Mouse (Mus musculus): ENCODE data around the gene Ccnk.

DNA sequence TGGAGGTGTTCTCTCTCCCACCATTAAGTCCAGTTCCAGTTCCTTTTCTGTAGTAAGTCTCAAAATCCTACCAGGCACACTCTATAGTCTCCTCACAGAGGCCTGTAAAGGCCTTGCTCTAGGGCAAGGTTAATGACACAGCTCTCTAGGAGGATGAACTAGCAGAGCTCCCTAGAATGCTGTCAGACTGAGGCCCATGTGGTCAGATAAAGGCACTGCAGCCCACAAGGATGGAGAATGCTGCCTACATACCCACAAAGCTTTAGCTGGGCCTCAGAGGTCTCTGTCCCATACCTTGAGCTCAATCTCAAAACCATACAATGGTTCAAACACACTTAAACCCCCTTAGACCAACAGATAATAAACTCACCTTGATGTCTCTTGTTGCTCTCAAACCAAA, 19.5 kb upstream of the Ccnk start:
- TF ChIP-seq USF1 (IDR thresholded peaks at IDR 0.05; ENCODE audit: low read depth) (no peak), MAX (IDR thresholded peaks at IDR 0.05; ENCODE audit: low read depth) (no peak), POLR2A (IDR thresholded peaks at IDR 0.05; ENCODE audit: insufficient read length, low read depth) (no peak), TCF12 (IDR thresholded peaks at IDR 0.05; ENCODE audit: insufficient read depth, poor library complexity, severe bottlenecking) (no peak), E2F4 (IDR thresholded peaks at IDR 0.05; ENCODE audit: insufficient read depth) (no peak), SRF (IDR thresholded peaks at IDR 0.05; ENCODE audit: control insufficient read depth, insufficient read length, low read depth) (no peak)

Measured in myocyte (in vitro differentiated cells).